Mouse (Mus musculus): ENCODE measurements around the gene Clns1a. TPM values are rescaled to one million over a fixed set of nuclear protein-coding genes. Genes with fewer than 3 reads are reported as not detected.

Clns1a gene
- polyA plus RNA-seq, 1 experiment: 28.6 TPM

GRCm38 (mm10) chr7:97701106-97701505 lies 4.7 kb downstream of the Clns1a start:
- peaks cover 41% of the 10 kb centered on the region for H3K4me1 ChIP-seq
- H3K9me3 ChIP-seq: no peaks in the 10 kb centered on the region
- no peak for TF ChIP-seq FLI1 (IDR thresholded peaks at IDR 0.05; ENCODE audit: low read length)
- TF ChIP-seq GATA1 (IDR thresholded peaks at IDR 0.05; ENCODE audit: borderline replicate concordance, low read length): no peak
- H3K36me3 ChIP-seq (replicated peaks; ENCODE audit: low read length): peaks cover 49% of the 10 kb centered on the region
- no peaks in the 10 kb centered on the region for H3K27me3 ChIP-seq (replicated peaks)
- no peak overlapping the region for H3K4me3 ChIP-seq (replicated peaks)

- TF ChIP-seq GATA1 (IDR thresholded peaks at IDR 0.05; ENCODE audit: borderline replicate concordance, low read length) (no peak), FLI1 (IDR thresholded peaks at IDR 0.05; ENCODE audit: low read length) (no peak)
- Histone ChIP-seq H3K9me3 (no peaks in the 10 kb centered on the region), H3K27me3 (replicated peaks) (no peaks in the 10 kb centered on the region), H3K4me3 (replicated peaks) (no peak overlapping the region), H3K4me1 (peaks cover 74% of the 10 kb centered on the region), H3K36me3 (replicated peaks; ENCODE audit: low read length) (peaks cover 49% of the 10 kb centered on the region)
These were observed 10.7 kb downstream of the Clns1a start for GRCm38 (mm10) chr7:97707123-97707522.

GRCm38 (mm10) chr7:97707809-97708208 lies 11.4 kb downstream of the Clns1a start:
- Histone ChIP-seq H3K4me1 (peaks cover 79% of the 10 kb centered on the region), H3K36me3 (replicated peaks; ENCODE audit: low read length) (peaks cover 54% of the 10 kb centered on the region), H3K4me3 (replicated peaks) (no peak overlapping the region), H3K9me3 (no peaks in the 10 kb centered on the region), H3K27me3 (replicated peaks) (no peaks in the 10 kb centered on the region)
- TF ChIP-seq GATA1 (IDR thresholded peaks at IDR 0.05; ENCODE audit: borderline replicate concordance, low read length) (no peak), FLI1 (IDR thresholded peaks at IDR 0.05; ENCODE audit: low read length) (no peak)

GRCm38 (mm10) chr7:97709204-97709603 lies 12.8 kb downstream of the Clns1a start:
- TF ChIP-seq GATA1 (IDR thresholded peaks at IDR 0.05; ENCODE audit: borderline replicate concordance, low read length): no peak
- TF ChIP-seq FLI1 (IDR thresholded peaks at IDR 0.05; ENCODE audit: low read length): no peak
- Histone ChIP-seq H3K27me3 (replicated peaks) (no peaks in the 10 kb centered on the region), H3K4me3 (replicated peaks) (peak overlapping the region; percentile 86), H3K9me3 (no peaks in the 10 kb centered on the region), H3K36me3 (replicated peaks; ENCODE audit: low read length) (peaks cover 56% of the 10 kb centered on the region), H3K4me1 (peaks cover 73% of the 10 kb centered on the region)

GRCm38 (mm10) chr7:97714651-97715050 lies 18.2 kb downstream of the Clns1a start:
- Histone ChIP-seq H3K4me1 (peaks cover 33% of the 10 kb centered on the region), H3K36me3 (replicated peaks; ENCODE audit: low read length) (peaks cover 80% of the 10 kb centered on the region), H3K9me3 (peaks cover 6% of the 10 kb centered on the region; the same call in 1 of the 2 replicates), H3K4me3 (replicated peaks) (no peak overlapping the region), H3K27me3 (replicated peaks) (no peaks in the 10 kb centered on the region)
- TF ChIP-seq FLI1 (IDR thresholded peaks at IDR 0.05; ENCODE audit: low read length) (no peak), GATA1 (IDR thresholded peaks at IDR 0.05; ENCODE audit: borderline replicate concordance, low read length) (no peak)

- Histone ChIP-seq H3K36me3 (replicated peaks; ENCODE audit: low read length) (peaks cover 93% of the 10 kb centered on the region), H3K4me1 (peaks cover 8% of the 10 kb centered on the region)
These were observed 20.9 kb downstream of the Clns1a start for GRCm38 (mm10) chr7:97717326-97717725.

GRCm38 (mm10) chr7:97719078-97719477 lies 22.6 kb downstream of the Clns1a start:
- Histone ChIP-seq H3K9me3 (peaks cover 6% of the 10 kb centered on the region; the same call in 1 of the 2 replicates), H3K36me3 (replicated peaks; ENCODE audit: low read length) (peaks cover 92% of the 10 kb centered on the region), H3K4me1 (no peaks in the 10 kb centered on the region; the same call in 1 of the 2 replicates), H3K4me3 (replicated peaks) (no peak overlapping the region), H3K27me3 (replicated peaks) (no peaks in the 10 kb centered on the region)
- TF ChIP-seq FLI1 (IDR thresholded peaks at IDR 0.05; ENCODE audit: low read length): no peak
- no peak for TF ChIP-seq GATA1 (IDR thresholded peaks at IDR 0.05; ENCODE audit: borderline replicate concordance, low read length)

More at GRCm38 (mm10) chr7:97717326-97717725, 20.9 kb downstream of the Clns1a start:
- Histone ChIP-seq H3K9me3 (peaks cover 6% of the 10 kb centered on the region; the same call in 1 of the 2 replicates), H3K4me3 (replicated peaks) (no peak overlapping the region), H3K27me3 (replicated peaks) (no peaks in the 10 kb centered on the region)
- TF ChIP-seq FLI1 (IDR thresholded peaks at IDR 0.05; ENCODE audit: low read length) (no peak), GATA1 (IDR thresholded peaks at IDR 0.05; ENCODE audit: borderline replicate concordance, low read length) (no peak)

- H3K36me3 ChIP-seq (replicated peaks; ENCODE audit: low read length): peaks cover 90% of the 10 kb centered on the region
- peaks cover under 1% of the 10 kb centered on the region; the same call in 1 of the 2 replicates for H3K9me3 ChIP-seq
- no peaks in the 10 kb centered on the region; the same call in 1 of the 2 replicates for H3K4me1 ChIP-seq
- TF ChIP-seq FLI1 (IDR thresholded peaks at IDR 0.05; ENCODE audit: low read length) (no peak), GATA1 (IDR thresholded peaks at IDR 0.05; ENCODE audit: borderline replicate concordance, low read length) (no peak)
- no peak overlapping the region for H3K4me3 ChIP-seq (replicated peaks)
- H3K27me3 ChIP-seq (replicated peaks): no peaks in the 10 kb centered on the region
These were observed 23.7 kb downstream of the Clns1a start for GRCm38 (mm10) chr7:97720109-97720508.

- H3K4me3 ChIP-seq (replicated peaks): no peak overlapping the region
- no peaks in the 10 kb centered on the region for H3K27me3 ChIP-seq (replicated peaks)
- peaks cover 85% of the 10 kb centered on the region for H3K36me3 ChIP-seq (replicated peaks; ENCODE audit: low read length)
- TF ChIP-seq FLI1 (IDR thresholded peaks at IDR 0.05; ENCODE audit: low read length): no peak
- no peak for TF ChIP-seq GATA1 (IDR thresholded peaks at IDR 0.05; ENCODE audit: borderline replicate concordance, low read length)
- H3K4me1 ChIP-seq: no peaks in the 10 kb centered on the region; the same call in 1 of the 2 replicates
- no peaks in the 10 kb centered on the region for H3K9me3 ChIP-seq
These were observed 26.0 kb downstream of the Clns1a start for GRCm38 (mm10) chr7:97722278-97722918.

Data from megakaryocyte, embryonic 14.5 days (primary cell).